Mouse (Mus musculus) hematopoietic stem cell, adult 5-6 weeks (primary cell): ENCODE measurements at regions not wholly inside any gene's neighbourhood (a gene's known extent, or its start where the extent isn't known, plus 50 kb on each side); places are given as distances from the start of the nearest gene placed in this dataset.
"Not testable (repeated sequence)": the region's sequence is repeated elsewhere in the genome, so short reads cannot be mapped to it uniquely, and the experiment has no call there.

Experiments
- ATAC-seq, 2 experiments: fragments of 125-278 bp in 1 of 2; replicated peaks in 1 of 2; 2 replicates each; pipeline ENCODE4 v1.8.0; 2016 to 2017; ENCODE audit warnings: inconsistent platforms in 2 of 2, mild to moderate bottlenecking in 2 of 2, moderate number of reproducible peaks in 2 of 2, low read depth in 1 of 2, moderate TSS enrichment in 1 of 2; ENCODE audit not compliant: low FRiP score in 2 of 2, poor library complexity in 2 of 2, severe bottlenecking in 2 of 2, insufficient read depth in 1 of 2, low TSS enrichment in 1 of 2

GRCm38 (mm10) chr3:57073962-57074506 is 227.8 kb downstream of the Tm4sf1 start:
- no peak for ATAC-seq

DNA sequence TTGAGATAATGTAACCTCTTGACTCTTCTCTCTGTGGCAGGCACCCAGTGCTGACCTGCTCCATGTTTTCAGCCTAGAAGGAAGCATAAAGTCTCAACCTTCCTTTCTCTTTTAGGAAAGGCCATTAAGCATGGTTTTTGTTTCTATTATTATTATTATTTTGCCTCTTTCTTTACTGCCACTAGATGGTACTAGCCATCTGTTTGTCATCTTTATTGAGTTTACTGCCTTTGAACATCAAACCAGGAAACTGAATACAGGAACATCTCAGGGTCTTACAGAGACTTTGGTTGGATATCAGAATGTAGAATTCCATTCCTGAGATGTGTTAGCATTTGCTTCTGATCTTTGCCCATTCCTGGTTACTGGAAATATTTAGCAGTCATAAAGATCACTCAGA is 268.8 kb downstream of the Tm4sf1 start:
- no peak for ATAC-seq

DNA sequence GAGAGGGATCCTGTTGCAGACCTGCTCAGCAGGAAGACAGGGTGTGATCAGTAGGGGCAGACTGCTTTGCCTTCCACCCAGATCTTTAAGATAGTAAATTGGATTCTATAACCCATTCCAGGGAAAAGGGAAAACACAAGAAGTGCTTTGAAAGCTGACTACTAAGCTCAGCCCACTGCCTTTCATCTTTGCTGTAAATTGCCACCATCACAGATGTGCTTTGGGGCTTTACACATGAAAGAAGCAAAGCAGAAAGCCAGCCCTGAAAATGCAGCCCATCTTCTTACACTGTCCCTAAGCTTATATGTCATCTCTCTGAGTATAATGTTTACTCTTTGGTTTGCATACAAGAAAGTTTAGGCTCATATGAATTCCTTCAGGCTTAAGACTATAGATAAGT is 283.6 kb downstream of the Tm4sf1 start:
- ATAC-seq: no peak

- no peak for ATAC-seq
Observed at GRCm38 (mm10) chr3:56981305-56981660, 320.5 kb downstream of the Tm4sf1 start.

DNA sequence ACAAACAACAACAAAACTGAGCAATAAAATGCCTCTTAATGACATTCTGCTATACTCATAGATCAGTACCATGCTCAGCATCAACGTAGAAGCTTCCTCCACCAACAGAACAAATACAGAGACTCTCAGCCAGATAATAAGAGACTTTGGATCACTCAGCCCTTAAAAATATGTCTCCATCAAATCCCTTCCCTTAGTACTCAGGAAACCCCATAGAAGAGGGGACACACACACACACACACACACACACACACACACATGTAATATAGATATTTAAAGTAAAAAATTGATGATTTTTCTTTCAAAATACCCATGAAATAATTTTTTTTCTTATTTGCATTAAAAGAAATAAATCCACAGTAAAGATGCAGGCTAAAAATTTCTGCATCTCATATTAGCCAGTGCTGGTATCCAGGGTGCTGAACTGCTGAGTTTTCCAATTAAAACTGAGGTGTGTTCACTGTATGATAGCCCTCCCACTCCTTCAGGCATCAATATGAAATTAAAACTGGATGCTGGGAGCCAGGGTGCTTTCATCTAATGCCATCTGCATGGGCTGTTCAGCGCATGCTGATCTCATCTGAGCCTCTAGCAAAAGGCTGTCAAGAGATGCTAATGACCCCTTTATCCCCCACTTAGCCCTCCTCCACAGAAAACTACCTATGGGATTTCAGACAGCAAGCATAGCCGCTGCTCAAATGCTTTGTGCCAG is 321.0 kb downstream of the Tm4sf1 start:
- ATAC-seq: no peak

GRCm38 (mm10) chr3:56966008-56966407 is 335.8 kb downstream of the Tm4sf1 start:
- no peak for ATAC-seq

DNA sequence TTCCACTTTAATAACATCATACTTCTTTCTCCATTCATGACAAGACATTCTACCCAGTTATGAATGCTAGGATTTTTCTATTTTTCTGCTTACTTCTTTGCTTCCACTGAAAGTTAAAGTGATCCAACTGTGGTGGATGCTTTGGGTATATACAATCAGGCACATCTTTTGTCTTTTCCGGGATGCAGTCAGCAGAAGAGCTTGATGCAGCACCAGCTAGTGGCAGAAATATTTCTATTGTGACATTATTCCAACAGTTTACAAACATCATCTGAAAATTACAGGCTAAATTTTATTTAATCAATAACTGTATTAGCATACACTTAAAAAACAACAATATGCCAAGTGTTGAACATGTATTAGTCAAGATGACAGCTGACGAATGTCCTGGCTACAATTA is 336.3 kb downstream of the Tm4sf1 start:
- ATAC-seq: no peak

DNA sequence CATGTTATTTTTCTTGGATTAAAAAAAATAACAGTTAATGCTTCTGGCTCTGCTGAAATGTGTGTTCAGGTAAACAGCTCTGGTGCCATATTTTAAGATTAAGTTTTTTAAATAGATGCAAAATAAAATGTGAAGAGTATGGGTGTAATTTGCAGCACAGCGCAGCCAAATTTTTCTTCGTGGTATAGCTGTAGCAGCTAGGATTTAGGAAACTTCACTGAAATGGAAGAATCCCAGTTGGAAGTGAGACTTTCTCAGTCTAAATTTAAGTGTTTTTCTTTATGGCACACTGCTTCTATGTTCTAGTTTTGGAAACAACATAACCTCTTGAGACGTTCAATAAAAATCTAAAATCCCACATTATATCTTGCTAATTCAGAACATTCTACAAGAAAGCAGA is 337.6 kb downstream of the Tm4sf1 start:
- no peak for ATAC-seq

GRCm38 (mm10) chr3:56963251-56963650 is 338.5 kb downstream of the Tm4sf1 start:
- ATAC-seq: no peak

DNA sequence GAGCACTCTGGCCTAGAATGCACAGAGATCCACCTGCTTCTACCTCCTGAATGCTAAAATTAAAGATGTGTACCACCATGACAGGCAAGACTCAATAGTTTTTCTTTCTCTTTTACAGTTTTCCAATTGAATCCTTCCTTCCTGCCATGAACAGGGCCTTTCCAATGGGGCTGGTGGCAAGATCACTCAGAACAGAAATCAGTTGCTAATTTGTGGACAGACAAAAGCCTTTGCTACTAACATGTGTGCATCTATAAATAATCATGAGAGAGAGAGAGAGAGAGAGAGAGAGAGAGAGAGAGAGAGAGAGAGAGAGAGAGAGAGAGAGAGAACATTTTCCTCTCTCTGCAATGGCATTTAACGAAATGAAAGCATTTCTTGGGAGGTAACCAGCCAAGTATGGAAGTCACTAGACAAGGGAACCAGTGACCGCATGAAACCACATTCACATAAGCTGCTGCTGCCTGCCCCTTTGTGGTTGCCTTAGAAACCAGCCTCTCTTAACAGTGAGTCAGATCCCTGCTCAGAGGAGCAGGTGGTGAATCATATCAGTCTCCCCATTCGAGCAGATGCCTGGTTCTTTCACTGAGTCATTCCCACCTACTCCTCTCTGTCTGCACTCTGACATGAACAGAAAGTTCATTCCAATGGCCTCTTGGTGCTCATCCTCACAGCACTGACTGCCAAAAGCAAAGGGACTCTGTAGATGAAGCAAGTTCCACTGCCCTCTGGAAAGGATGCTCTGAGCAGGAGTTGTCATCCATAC is 339.4 kb downstream of the Tm4sf1 start:
- ATAC-seq: no peak

- no peak for ATAC-seq
Observed at GRCm38 (mm10) chr3:56956978-56957377, 344.8 kb downstream of the Tm4sf1 start.

- ATAC-seq: no peak
Observed at GRCm38 (mm10) chr3:56955799-56956121, 346.0 kb downstream of the Tm4sf1 start.

GRCm38 (mm10) chr3:56955098-56955798 is 346.5 kb downstream of the Tm4sf1 start:
- no peak for ATAC-seq

GRCm38 (mm10) chr3:56942557-56942956 is 359.2 kb downstream of the Tm4sf1 start:
- not testable (repeated sequence) for ATAC-seq

GRCm38 (mm10) chr3:56928940-56929339 is 372.8 kb downstream of the Tm4sf1 start:
- ATAC-seq: not testable (repeated sequence)

GRCm38 (mm10) chr3:56898491-56898890 is 403.3 kb downstream of the Tm4sf1 start:
- ATAC-seq: no peak

- ATAC-seq: no peak
Observed at GRCm38 (mm10) chr3:56877062-56877461, 424.7 kb downstream of the Tm4sf1 start.

DNA sequence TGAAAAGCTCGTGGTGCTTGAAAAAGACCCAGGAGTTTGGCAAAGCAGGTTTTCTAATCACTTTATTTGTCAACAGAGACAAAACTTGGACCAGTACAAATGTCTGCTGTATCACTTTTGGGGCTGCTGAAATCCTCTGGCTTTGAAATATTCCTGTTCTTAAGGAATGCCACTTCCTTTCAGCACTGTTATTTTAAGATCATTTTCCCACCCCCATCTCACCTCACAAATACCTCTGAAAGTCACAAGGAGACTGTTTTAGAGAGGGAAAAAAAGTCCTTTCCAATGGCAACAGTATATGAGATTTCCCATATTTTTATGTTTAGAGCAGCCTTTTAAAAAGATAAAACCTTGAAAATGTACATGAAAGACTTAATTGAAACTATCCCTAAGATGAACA is 438.2 kb downstream of the Tm4sf1 start:
- no peak for ATAC-seq
